Comparison of ENCODE assay signal across 10 mouse cellular contexts in genomic region chr11:116644225-116645112, GRCm38 (mm10). TPM values are rescaled to one million over a fixed set of nuclear protein-coding genes. Genes with fewer than 3 reads are reported as not detected.
A peak's percentile ranks its signal among the peaks of the same experiment; 100 is the strongest.
DNase-seq lines count a peak whose midpoint lies in the region; ATAC-seq and TF ChIP-seq lines count a peak whose summit lies in the region.
"Had no signal": no experiment of that assay in that cellular context is flagged by ENCODE, and none has a peak within 500 bp of the region (broad histone marks: within the 10 kb centered on the region; RNA-seq: fewer than 3 reads in every experiment).

No protein-coding gene starts in this region.

- H3K4me3 ChIP-seq in layer of hippocampus, adult 2 months = no peak overlapping the region
- H3K4me3 ChIP-seq in forebrain, embryonic 12.5 days (replicated peaks) = no peak overlapping the region
- H3K4me3 ChIP-seq in hindbrain, embryonic 13.5 days = no peak overlapping the region; the same call in 1 of the 2 replicates
- H3K4me3 ChIP-seq in neural tube, embryonic 13.5 days = no peak overlapping the region

- no peak overlapping the region for H3K9ac ChIP-seq in forebrain, embryonic 12.5 days
- peak overlapping the region; percentile 31 for H3K9ac ChIP-seq in hindbrain, embryonic 13.5 days
- peak overlapping the region; percentile 62; the same call in 1 of the 2 replicates for H3K9ac ChIP-seq in neural tube, embryonic 13.5 days

- TF ChIP-seq CTCF in layer of hippocampus, adult 2 months (conservative IDR thresholded peaks at IDR 0.05) = no peak

- H3K27ac ChIP-seq in layer of hippocampus, adult 2 months = peak overlapping the region; percentile 73
- H3K27ac ChIP-seq in forebrain, embryonic 12.5 days = no peak overlapping the region
- H3K27ac ChIP-seq in hindbrain, embryonic 13.5 days = peak overlapping the region; percentile 31; the same call in 1 of the 2 replicates
- H3K27ac ChIP-seq in neural tube, embryonic 13.5 days (replicated peaks) = peak overlapping the region; percentile 39

- H3K27me3 ChIP-seq in forebrain, embryonic 12.5 days = peaks cover 12% of the 10 kb centered on the region; the same call in 1 of the 2 replicates
- H3K27me3 ChIP-seq in hindbrain, embryonic 13.5 days = peaks cover 16% of the 10 kb centered on the region
- H3K27me3 ChIP-seq in neural tube, embryonic 13.5 days = 0 out of 2 replicates have a peak, but pooled peaks cover 7% of the 10 kb centered on the region

- WGBS in forebrain, embryonic 12.5 days = 47% methylated on average over 21 of the region's 21 CpGs
- WGBS in hindbrain, embryonic 13.5 days = 51% methylated on average over 21 of the region's 21 CpGs
- 51% methylated on average over 21 of the region's 21 CpGs for WGBS in neural tube, embryonic 13.5 days

- H3K4me2 ChIP-seq in forebrain, embryonic 12.5 days = peak overlapping the region; percentile 57; the same call in 1 of the 2 replicates
- H3K4me2 ChIP-seq in hindbrain, embryonic 13.5 days = peak overlapping the region; percentile 48
- H3K4me2 ChIP-seq in neural tube, embryonic 13.5 days = peak overlapping the region; percentile 52; the same call in 1 of the 2 replicates

- no peak for ATAC-seq in forebrain, embryonic 12.5 days (ENCODE audit: low FRiP score)
- no peak for ATAC-seq in hindbrain, embryonic 13.5 days (ENCODE audit: low FRiP score)
- ATAC-seq in neural tube, embryonic 13.5 days (ENCODE audit: low read depth) = peak; percentile 6; the same call in 1 of the 2 replicates

- no peak for DNase-seq in layer of hippocampus, adult 2 months (ENCODE audit: low spot score in 2 of 2)
- no peak for DNase-seq in layer of hippocampus, adult 11-12 months (ENCODE audit: low spot score)
- DNase-seq in right cerebral cortex, adult 2 months (ENCODE audit: low spot score in 2 of 2) = no peak
- DNase-seq in adrenal gland, adult 2 months = no peak
- DNase-seq in adrenal gland, postnatal 4 days (ENCODE audit: low spot score in 2 of 2) = no peak
- DNase-seq: spleen, adult 18-20 months had no signal

- H3K36me3 ChIP-seq in forebrain, embryonic 12.5 days (replicated peaks) = no peaks in the 10 kb centered on the region
- H3K36me3 ChIP-seq in hindbrain, embryonic 13.5 days = peaks cover 3% of the 10 kb centered on the region
- H3K36me3 ChIP-seq in neural tube, embryonic 13.5 days = 0 out of 2 replicates have a peak, but pooled peaks cover 7% of the 10 kb centered on the region

- H3K9me3 ChIP-seq in forebrain, embryonic 12.5 days = no peaks in the 10 kb centered on the region
- no peaks in the 10 kb centered on the region for H3K9me3 ChIP-seq in hindbrain, embryonic 13.5 days
- H3K9me3 ChIP-seq in neural tube, embryonic 13.5 days = no peaks in the 10 kb centered on the region

- peaks cover 16% of the 10 kb centered on the region for H3K4me1 ChIP-seq in forebrain, embryonic 12.5 days
- peaks cover 18% of the 10 kb centered on the region for H3K4me1 ChIP-seq in hindbrain, embryonic 13.5 days (replicated peaks)
- H3K4me1 ChIP-seq in neural tube, embryonic 13.5 days (replicated peaks) = peaks cover 38% of the 10 kb centered on the region

RNA-seq across cellular contexts. Expression of gene Prcd, which starts 8.9 kb away (rescaled TPM):
- 1 to 10 TPM; 5.6 to 5.7 TPM for total RNA-seq in layer of hippocampus, adult 2 months (2021)
- polyA plus RNA-seq in forebrain, embryonic 12.5 days (2016; fragmentation: Nextera tagmentation; extraction: Ambion mirVana) = 0.76 and 1.3 TPM in 2 replicates
- polyA plus RNA-seq in hindbrain, embryonic 13.5 days (2015; fragmentation: Nextera tagmentation; extraction: Ambion mirVana) = 1.2 and 1.4 TPM in 2 replicates
- 1.9 and 2.3 TPM in 2 replicates for polyA plus RNA-seq in neural tube, embryonic 13.5 days (2015; fragmentation: Nextera tagmentation; extraction: Ambion mirVana)
- 10 to 100 TPM; 10.2 to 14.2 TPM for total RNA-seq in adrenal gland, adult 2 months (2021)
- polyA plus RNA-seq in adrenal gland, adult 2 months (2012; rRNA removed) = 13.0 and 14.1 TPM in 2 replicates
- 1 to 10 TPM; 5.2 to 5.5 TPM for total RNA-seq in adrenal gland, postnatal 4 days (2021)

RNA-seq across cellular contexts. Expression of gene Cygb, which starts 9.6 kb away (rescaled TPM):
- total RNA-seq in layer of hippocampus, adult 2 months (2021) = 10 to 100 TPM; 71.9 to 73.5 TPM
- 4.2 and 4.3 TPM in 2 replicates for polyA plus RNA-seq in forebrain, embryonic 12.5 days (2016; fragmentation: Nextera tagmentation; extraction: Ambion mirVana)
- 16.4 and 18.1 TPM in 2 replicates for polyA plus RNA-seq in hindbrain, embryonic 13.5 days (2015; fragmentation: Nextera tagmentation; extraction: Ambion mirVana)
- polyA plus RNA-seq in neural tube, embryonic 13.5 days (2015; fragmentation: Nextera tagmentation; extraction: Ambion mirVana) = 16.1 and 17.2 TPM in 2 replicates
- 10 to 100 TPM; 24.8 to 46.8 TPM for total RNA-seq in adrenal gland, adult 2 months (2021)
- 54.3 and 62.4 TPM in 2 replicates for polyA plus RNA-seq in adrenal gland, adult 2 months (2012; rRNA removed)
- 10 to 100 TPM; 39.7 to 43.6 TPM for total RNA-seq in adrenal gland, postnatal 4 days (2021)

RNA-seq across cellular contexts. Expression of gene Rhbdf2, which starts 17.6 kb away (rescaled TPM):
- 1 to 10 TPM; 1.4 to 1.6 TPM for total RNA-seq in layer of hippocampus, adult 2 months (2021)
- polyA plus RNA-seq in forebrain, embryonic 12.5 days (2016; fragmentation: Nextera tagmentation; extraction: Ambion mirVana) = 1.4 and 1.9 TPM in 2 replicates
- 1.8 and 2.1 TPM in 2 replicates for polyA plus RNA-seq in hindbrain, embryonic 13.5 days (2015; fragmentation: Nextera tagmentation; extraction: Ambion mirVana)
- 3.7 TPM in 2 replicates for polyA plus RNA-seq in neural tube, embryonic 13.5 days (2015; fragmentation: Nextera tagmentation; extraction: Ambion mirVana)
- 10 to 100 TPM in 1 of 2 experiments, 1 to 10 TPM in 1; 8.2 to 22.7 TPM for total RNA-seq in adrenal gland, adult 2 months (2021)
- polyA plus RNA-seq in adrenal gland, adult 2 months (2012; rRNA removed) = 41.1 and 56.8 TPM in 2 replicates
- total RNA-seq in adrenal gland, postnatal 4 days (2021) = 10 to 100 TPM; 18.0 TPM

RNA-seq across cellular contexts. Expression of gene Aanat, which starts 58.2 kb away (rescaled TPM):
- 1 to 10 TPM in 1 of 2 experiments, under 1 TPM in 1; 0.27 to 1.2 TPM for total RNA-seq in layer of hippocampus, adult 2 months (2021)
- polyA plus RNA-seq in forebrain, embryonic 12.5 days (2016; fragmentation: Nextera tagmentation; extraction: Ambion mirVana) = 0.24 TPM in 1 of 2 replicates, not detected in the other
- 0.36 and 1.0 TPM in 2 replicates for polyA plus RNA-seq in hindbrain, embryonic 13.5 days (2015; fragmentation: Nextera tagmentation; extraction: Ambion mirVana)
- 0.18 TPM in 1 of 2 replicates, not detected in the other for polyA plus RNA-seq in neural tube, embryonic 13.5 days (2015; fragmentation: Nextera tagmentation; extraction: Ambion mirVana)
- total RNA-seq in adrenal gland, adult 2 months (2021) = not detected
- 0.40 TPM in 1 of 2 replicates, not detected in the other for polyA plus RNA-seq in adrenal gland, adult 2 months (2012; rRNA removed)
- not detected for total RNA-seq in adrenal gland, postnatal 4 days (2021)
- polyA plus RNA-seq: liver, embryonic 11.5 days had no signal
